Mouse (Mus musculus): ENCODE results near the gene Slc39a11. TPM values are rescaled to one million over a fixed set of nuclear protein-coding genes. Genes with fewer than 3 reads are reported as not detected.
A peak's percentile ranks its signal among the peaks of the same experiment; 100 is the strongest.
"Not testable (repeated sequence)": the region's sequence is repeated elsewhere in the genome, so short reads cannot be mapped to it uniquely, and the experiment has no call there.

The Slc39a11 gene
- total RNA-seq, 2 experiments from 2014 or later: 12.4 to 13.3 TPM

DNA sequence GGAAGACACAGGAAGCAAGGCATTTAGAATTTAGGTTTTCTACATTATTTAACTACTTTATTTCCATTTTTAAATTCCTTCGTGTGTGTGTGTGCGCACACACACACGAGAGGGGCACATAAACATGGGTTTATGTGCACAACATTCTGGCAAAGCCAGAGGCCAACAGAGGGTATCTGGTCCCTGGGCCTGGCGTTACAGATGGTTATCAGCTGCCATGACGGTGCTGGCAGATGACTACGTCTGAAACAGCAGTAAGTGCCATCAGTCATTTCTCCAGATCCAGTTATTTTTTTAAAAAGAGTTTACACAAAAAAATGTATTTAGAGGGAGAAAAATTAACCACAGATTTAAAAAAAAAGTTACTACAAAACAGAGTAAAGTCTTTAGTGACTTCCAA is 16.3 kb upstream of the Slc39a11 start:
- Histone ChIP-seq H3K4me3 (no peak overlapping the region), H3K27ac (no peak overlapping the region)
- no peak for DNase-seq (ENCODE audit: extremely low spot score in 1 of 2, low spot score in 2 of 2)
- intact Hi-C loops (cut with DNase I): no loop called here
- no peak for TF ChIP-seq CTCF (IDR thresholded peaks at IDR 0.05)

DNA sequence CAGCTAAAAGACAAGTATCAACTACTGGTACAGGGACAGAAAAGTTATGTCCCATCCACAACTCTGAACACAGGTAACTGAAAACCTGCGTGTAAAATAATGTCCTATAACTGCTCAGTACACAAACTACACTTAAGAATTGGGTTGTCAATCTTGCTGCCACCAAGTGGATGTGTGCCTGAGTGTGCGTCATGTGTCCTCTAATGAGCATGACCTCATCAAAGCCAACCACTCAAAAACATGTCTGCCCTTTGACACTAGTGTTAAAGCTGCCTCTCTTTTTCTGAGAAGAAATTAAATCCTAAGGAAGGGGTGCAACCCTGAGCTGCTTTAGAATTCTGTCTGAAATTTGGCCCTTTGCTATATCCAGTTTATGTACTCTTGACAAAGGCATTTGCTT is 14.4 kb upstream of the Slc39a11 start:
- intact Hi-C loops (cut with DNase I): no loop called here
- TF ChIP-seq CTCF (IDR thresholded peaks at IDR 0.05): no peak
- H3K27ac ChIP-seq: no peak overlapping the region
- H3K4me3 ChIP-seq: no peak overlapping the region
- no peak for DNase-seq (ENCODE audit: extremely low spot score in 1 of 2, low spot score in 2 of 2)

DNA sequence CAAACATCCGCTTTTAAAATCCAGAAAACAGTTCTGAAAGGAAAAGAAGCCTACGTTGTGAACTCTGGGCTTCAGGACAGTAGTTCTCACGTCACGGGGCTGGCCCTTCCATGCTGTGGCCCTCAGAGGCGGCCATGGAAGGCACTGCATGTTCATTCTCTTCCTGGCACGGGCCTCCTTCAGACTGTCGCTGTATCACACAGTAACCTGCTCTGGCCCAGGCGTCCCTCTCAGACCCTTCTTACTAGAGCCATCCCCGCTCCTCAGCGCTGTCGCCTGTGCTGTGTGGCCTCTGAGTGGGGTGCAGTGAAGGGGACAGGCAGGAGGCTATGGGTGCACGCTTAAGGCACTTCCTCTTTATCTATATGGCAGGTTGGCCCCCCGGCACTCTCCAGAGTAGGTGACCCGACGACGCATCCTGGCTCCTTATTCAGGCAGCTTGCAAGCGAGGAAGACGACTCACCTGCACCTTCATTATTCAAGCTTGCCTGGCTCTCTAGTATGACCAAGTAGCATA is 12.0 kb upstream of the Slc39a11 start:
- no peak for DNase-seq (ENCODE audit: extremely low spot score in 1 of 2, low spot score in 2 of 2)
- H3K4me3 ChIP-seq: no peak overlapping the region
- H3K27ac ChIP-seq: no peak overlapping the region
- intact Hi-C loops (cut with DNase I): no loop called here
- TF ChIP-seq CTCF (IDR thresholded peaks at IDR 0.05): no peak

DNA sequence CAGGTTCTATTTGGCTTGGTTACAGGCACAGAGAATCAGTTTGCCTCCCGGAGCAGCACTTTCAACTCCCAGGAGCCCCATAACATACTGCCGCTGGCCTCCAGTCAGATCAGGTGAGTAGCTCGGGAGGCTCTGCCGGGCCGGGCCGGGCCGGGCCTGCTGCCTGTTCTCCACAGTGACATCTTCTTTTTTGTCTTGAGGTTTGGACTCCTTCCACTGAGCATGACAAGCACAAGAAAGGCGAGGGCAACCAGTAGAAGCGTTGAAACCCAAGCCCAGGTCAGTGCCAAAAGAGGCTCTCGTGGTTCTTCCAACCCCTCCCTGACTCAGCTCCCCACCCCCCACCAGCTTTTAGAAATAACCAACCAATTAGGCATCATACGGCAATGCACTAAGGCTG is 11.1 kb upstream of the Slc39a11 start:
- Histone ChIP-seq H3K4me3 (no peak overlapping the region), H3K27ac (no peak overlapping the region)
- intact Hi-C loops (cut with DNase I): no loop called here
- TF ChIP-seq CTCF (IDR thresholded peaks at IDR 0.05): no peak
- no peak for DNase-seq (ENCODE audit: extremely low spot score in 1 of 2, low spot score in 2 of 2)

DNA sequence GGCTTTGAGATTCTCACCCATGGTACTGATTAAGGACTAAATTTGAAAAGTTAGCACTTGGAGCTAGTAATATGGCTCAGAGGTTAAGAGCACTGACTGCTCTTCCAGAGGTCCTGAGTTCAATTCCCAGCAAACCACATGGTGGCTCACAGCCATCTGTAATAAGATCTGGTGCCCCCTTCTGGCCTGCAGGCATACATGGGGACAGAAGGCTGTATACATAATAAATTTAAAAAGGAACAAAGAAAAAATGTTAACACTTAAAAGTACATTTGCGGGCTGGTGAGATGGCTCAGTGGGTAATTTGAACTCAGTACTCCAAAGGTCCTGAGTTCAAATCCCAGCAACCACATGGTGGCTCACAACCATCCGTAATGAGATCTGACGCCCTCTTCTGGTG is 10.3 kb upstream of the Slc39a11 start:
- H3K4me3 ChIP-seq; intact Hi-C loops (cut with DNase I); H3K27ac ChIP-seq; DNase-seq (ENCODE audit: extremely low spot score in 1 of 2, low spot score in 2 of 2): not testable (repeated sequence)
- TF ChIP-seq CTCF (IDR thresholded peaks at IDR 0.05): peak; percentile 21; the same call in 1 of the 2 replicates

DNA sequence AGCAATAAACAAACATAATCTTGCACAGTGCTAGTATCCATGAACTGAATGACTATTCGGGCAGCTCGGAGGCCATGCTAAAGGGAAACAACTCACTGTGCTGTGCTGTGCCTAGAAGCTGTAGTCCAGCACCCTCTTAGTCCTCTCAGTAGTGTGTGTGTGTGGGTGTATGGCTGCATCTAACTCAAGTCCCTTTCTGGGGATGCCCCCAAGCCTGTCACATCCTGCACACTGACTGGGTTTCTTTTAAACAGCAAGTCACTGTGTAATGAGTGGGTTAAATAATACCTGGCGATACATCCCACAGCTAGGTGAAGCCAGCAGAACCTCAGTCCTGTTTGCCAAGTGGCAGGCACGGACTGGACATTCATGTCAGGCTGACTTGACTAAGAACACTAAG is 8.9 kb upstream of the Slc39a11 start:
- DNase-seq (ENCODE audit: extremely low spot score in 1 of 2, low spot score in 2 of 2): no peak
- intact Hi-C loops (cut with DNase I): no loop called here

DNA sequence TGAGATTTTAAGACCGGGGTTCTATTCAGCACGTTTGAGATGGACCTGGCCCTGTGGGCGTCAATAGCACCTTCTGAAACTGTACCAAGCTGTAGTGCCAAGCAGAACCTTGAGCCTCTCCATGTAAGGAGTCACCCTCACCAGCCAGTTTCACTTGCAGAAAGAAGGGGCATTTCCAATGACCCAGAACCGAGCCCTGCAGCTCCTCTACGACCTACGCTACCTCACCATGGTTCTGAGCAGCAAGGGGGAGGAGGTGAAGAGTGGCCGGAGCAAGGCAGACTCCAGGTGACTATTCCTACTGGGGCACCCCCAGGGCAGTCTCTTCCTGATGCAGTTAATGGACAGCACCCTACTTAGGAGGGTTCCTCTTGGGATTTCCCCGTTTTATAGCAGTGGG is 8.4 kb upstream of the Slc39a11 start:
- intact Hi-C loops (cut with DNase I): no loop called here
- TF ChIP-seq CTCF (IDR thresholded peaks at IDR 0.05): no peak

More for the DNA sequence above, 8.9 kb upstream of the Slc39a11 start:
- TF ChIP-seq CTCF (IDR thresholded peaks at IDR 0.05): no peak
- Histone ChIP-seq H3K4me3 (no peak overlapping the region), H3K27ac (no peak overlapping the region)

DNA sequence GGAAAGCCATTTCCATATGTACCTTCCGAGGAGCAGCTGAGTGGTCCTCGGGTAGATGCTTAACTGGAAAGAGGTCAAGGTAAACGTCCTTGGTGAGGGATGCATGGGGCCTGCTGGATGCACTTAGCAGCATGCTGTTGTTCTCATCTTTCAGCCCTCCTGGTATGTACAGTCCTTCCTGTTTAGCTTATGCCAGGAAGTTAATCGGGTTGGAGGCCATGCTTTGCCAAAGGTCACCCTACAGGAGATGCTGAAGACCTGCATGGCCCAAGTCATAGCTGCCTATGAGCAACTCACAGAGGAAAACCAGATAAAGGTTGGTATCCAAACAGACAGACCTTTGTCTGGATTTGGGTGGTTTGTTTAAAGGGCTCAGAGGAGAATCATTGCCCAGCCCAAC is 7.3 kb upstream of the Slc39a11 start:
- TF ChIP-seq CTCF (IDR thresholded peaks at IDR 0.05): no peak
- H3K27ac ChIP-seq: no peak overlapping the region
- DNase-seq (ENCODE audit: extremely low spot score in 1 of 2, low spot score in 2 of 2): no peak
- no peak overlapping the region for H3K4me3 ChIP-seq
- intact Hi-C loops (cut with DNase I): no loop called here

More for the DNA sequence above, 8.4 kb upstream of the Slc39a11 start:
- no peak overlapping the region for H3K27ac ChIP-seq
- no peak overlapping the region for H3K4me3 ChIP-seq
- no peak for DNase-seq (ENCODE audit: extremely low spot score in 1 of 2, low spot score in 2 of 2)

DNA sequence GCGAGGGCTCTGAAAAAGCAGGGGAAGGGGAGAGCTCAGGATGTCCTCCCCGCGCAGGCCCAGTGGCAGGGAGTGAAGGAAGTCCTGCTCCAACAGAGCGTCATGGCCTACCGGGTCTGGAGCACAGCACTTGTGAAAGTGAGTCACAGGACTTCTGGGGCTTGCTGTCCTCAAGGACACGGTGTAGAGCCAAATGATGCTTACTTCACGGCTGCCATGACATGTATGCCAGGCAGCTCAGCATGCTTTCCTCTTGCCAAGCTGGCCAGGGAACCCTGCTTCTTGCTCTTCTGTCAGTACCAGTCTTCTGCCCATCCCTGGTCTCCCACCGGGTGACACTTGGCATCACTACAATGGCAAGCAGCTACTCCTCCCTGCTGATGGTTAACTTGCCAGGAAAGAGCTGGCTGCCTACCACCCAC is 6.6 kb upstream of the Slc39a11 start:
- TF ChIP-seq CTCF (IDR thresholded peaks at IDR 0.05): no peak
- no peak overlapping the region for H3K4me3 ChIP-seq
- no peak for DNase-seq (ENCODE audit: extremely low spot score in 1 of 2, low spot score in 2 of 2)
- intact Hi-C loops (cut with DNase I): no loop called here
- 0 out of 2 replicates have a peak overlapping the region, but pooled peaks have one; percentile 19 for H3K27ac ChIP-seq

DNA sequence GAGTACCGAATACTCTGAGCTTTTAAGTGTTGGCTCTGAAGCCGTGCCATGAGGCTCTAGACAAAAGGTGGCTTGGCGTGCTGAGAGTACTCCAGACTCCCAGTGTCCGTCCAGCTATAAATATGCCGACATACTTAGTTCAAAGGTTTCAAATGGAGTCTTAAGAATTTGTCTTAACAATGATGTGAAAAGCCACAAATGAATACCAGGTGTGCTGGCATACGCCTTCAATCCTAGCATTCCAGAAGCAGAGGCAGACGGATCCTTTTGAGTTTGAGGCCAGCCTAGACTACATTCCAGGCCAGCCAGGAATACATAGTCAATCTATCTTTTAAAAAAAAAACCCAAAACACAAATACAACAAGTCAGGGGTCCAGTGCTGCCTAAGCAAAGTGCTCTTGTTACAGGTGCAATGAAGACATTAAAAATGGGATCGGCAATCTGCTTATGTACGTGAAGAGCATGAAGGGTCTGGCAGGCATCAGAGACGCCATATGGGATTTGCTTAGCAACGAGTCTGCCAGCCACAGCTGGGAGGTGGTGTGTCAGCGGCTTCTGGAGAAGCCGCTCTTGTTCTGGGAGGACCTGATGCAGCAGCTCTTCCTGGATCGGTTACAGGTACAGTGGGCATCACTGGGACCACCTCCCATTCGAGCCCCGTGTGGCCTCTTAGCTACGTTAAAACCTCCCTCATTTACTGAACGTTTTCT is 4.8 kb upstream of the Slc39a11 start:
- peak overlapping the region; percentile 37; the same call in 1 of the 2 replicates for H3K27ac ChIP-seq
- intact Hi-C loops (cut with DNase I): no loop called here
- no peak overlapping the region for H3K4me3 ChIP-seq
- TF ChIP-seq CTCF (IDR thresholded peaks at IDR 0.05): no peak
- no peak for DNase-seq (ENCODE audit: extremely low spot score in 1 of 2, low spot score in 2 of 2)

DNA sequence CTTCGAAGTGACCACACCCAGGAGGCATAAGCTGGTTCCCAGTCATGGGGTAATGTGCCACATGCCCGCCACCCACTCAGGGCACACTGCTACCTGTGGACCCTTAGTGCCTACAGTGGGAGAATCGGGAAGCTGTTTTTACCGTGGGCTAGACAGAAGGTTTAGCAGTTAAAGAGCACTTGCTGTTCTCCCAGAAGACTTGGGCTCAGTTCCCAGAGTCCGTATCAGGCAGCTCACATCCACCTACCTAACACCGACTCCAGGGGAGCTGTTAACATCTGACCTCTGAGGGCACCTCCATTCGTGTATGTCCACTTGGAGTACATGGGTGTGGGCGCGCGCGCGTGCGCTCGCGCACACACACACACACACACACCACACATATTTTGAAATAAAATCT is 4.2 kb upstream of the Slc39a11 start:
- no peak for TF ChIP-seq CTCF (IDR thresholded peaks at IDR 0.05)
- no peak overlapping the region for H3K4me3 ChIP-seq
- intact Hi-C loops (cut with DNase I): no loop called here
- no peak for DNase-seq (ENCODE audit: extremely low spot score in 1 of 2, low spot score in 2 of 2)
- H3K27ac ChIP-seq: no peak overlapping the region

DNA sequence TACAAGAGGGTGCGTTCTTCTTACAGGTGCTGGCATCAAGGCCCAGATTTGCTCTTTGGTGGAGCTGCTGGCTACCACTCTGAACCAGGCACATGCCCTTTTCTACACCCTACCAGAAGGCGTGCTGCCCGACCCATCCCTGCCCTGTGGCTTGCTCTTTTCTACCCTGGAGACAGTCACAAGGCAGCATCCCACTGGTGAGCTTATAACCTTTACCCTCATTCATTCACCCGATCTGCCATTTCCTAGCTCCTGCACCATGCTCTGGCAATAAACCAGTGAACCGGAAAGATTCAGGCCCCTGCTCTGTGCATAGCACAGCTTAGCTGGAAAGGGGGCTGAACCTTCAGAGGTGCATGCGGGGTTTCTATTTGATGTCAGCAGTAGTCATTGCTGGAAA is 2.6 kb upstream of the Slc39a11 start:
- TF ChIP-seq CTCF (IDR thresholded peaks at IDR 0.05): no peak
- DNase-seq (ENCODE audit: extremely low spot score in 1 of 2, low spot score in 2 of 2): no peak
- H3K4me3 ChIP-seq: no peak overlapping the region
- intact Hi-C loops (cut with DNase I): no loop called here
- H3K27ac ChIP-seq: no peak overlapping the region

DNA sequence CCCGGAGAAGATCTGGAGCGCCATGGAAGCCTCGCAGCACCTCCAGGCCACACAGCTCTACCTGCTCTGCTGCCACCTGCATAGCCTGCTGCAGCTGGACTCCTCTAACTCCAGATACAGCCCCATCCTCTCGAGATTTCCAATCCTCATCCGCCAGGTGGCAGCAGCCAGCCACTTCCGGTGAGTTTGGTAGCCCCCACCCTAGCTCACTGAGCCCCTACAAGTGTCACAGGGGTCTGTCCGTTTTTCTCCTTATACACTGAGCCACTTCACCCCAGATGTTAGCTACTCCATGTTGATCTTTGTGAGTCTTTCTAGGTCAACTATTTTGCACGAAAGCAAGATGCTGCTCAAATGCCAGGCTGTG is 2.0 kb upstream of the Slc39a11 start:
- H3K4me3 ChIP-seq: no peak overlapping the region
- DNase-seq (ENCODE audit: extremely low spot score in 1 of 2, low spot score in 2 of 2): peak in 1 of 2 experiments; percentile 55
- TF ChIP-seq CTCF (IDR thresholded peaks at IDR 0.05): peak; percentile 57
- H3K27ac ChIP-seq: no peak overlapping the region
- intact Hi-C loops (cut with DNase I): no loop called here
